Mouse (Mus musculus): ENCODE results near the gene Tex46.

The Tex46 gene

GRCm38 (mm10) chr4:136610387-136610856, at the start of gene Tex46:
TSS of gene Tex46 (plus strand) at chr4:136610437.
- in situ Hi-C loops (cut with MboI; ENCODE audit: unreplicated experiment in 2 of 2): loop anchor here in 1 of 2 experiments (10.0 kb wide), 1 partner anchor 86 kb away; no protein-coding TSS in a partner anchor

DNA sequence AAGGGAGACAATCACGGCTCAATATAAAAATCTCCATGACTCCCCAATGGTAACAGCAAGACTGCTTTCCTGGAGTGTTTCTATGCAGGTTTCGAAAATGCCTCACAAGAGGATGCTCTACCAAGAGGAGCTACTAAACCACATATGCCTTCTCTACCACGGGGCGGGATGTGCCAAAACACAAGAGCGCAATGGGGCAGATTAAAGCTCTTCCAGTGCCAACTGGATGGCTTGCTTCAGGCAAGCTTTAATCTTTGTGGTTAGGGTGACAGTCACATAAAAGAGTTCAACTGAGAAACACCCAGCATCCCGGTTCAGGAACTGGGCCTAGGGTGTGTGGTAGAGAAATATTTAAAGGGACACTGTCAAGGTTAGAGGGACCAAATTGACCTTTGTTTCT, 47.5 kb upstream of the Tex46 start:
- in situ Hi-C loops (cut with MboI; ENCODE audit: unreplicated experiment in 2 of 2): no loop called here

GRCm38 (mm10) chr4:136568629-136569028, 41.6 kb upstream of the Tex46 start:
- in situ Hi-C loops (cut with MboI; ENCODE audit: unreplicated experiment in 2 of 2): no loop called here

DNA sequence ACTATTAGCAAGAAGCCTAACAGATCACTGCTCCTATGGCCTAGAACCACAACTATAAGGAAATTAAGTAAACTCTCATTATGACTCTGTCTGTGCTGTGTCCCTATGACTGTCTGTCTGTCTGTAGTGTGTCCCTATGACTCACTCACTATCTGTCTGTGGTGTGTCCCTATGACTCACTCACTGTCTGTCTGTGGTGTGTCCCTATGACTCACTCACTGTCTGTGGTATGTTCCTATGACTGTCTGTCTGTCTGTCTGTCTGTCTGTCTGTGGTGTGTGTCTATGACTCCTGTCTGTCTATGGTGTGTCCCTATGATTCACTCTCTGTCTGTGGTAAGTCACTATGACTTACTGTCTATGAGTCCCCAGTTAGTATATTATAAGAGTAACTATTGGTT, 40.2 kb upstream of the Tex46 start:
- in situ Hi-C loops (cut with MboI; ENCODE audit: unreplicated experiment in 2 of 2): no loop called here

- in situ Hi-C loops (cut with MboI; ENCODE audit: unreplicated experiment in 2 of 2): no loop called here
Observed at GRCm38 (mm10) chr4:136581885-136582284, 28.4 kb upstream of the Tex46 start.

DNA sequence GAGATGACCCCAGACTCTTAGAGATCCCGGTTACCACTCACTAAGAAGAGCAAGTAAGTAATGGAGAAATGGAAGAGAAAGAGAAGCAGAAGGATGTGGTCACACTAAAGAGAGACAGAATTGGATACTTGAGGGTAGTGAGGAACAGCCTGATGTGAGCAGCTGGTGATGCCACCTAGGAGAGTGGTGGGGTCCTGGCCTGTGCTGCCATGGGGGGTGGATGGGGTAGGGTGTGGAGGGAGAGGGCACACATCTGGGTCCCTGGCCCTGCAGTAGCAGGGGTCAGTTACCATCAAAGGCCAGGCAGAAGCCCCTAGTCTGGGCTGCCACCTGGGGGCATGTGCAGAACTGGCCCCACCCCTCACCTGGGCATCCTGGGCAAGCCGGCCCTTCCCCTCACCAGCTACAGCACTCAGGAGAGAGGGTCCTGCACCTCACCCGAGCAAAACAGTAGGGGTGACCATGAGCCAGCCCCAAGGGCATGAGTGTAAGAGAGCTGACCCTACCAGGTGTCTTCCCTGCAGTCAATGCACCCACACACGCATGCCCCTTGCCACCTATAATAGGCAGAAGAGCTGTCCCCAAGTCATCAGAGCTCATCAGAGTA, 22.9 kb upstream of the Tex46 start:
- in situ Hi-C loops (cut with MboI; ENCODE audit: unreplicated experiment in 2 of 2): no loop called here

DNA sequence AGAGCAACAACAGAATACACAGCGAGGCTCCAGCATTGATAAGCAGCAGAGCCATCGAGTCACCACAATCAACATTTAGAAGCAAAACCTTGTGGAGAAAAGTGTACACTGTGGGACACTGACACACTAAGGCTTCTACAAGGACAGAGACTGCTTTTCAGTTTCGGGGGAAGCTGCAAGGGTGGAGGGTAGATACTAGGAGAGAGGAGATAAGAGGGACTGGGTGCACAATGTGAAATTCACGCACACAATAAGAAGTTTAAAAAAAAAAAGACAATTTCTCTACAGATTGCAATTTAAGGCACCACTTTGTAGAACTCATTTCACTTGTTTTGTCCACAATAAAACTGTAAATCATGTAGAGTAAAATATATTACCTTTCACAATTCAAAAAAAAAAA, 22.2 kb upstream of the Tex46 start:
- in situ Hi-C loops (cut with MboI; ENCODE audit: unreplicated experiment in 2 of 2): no loop called here

DNA sequence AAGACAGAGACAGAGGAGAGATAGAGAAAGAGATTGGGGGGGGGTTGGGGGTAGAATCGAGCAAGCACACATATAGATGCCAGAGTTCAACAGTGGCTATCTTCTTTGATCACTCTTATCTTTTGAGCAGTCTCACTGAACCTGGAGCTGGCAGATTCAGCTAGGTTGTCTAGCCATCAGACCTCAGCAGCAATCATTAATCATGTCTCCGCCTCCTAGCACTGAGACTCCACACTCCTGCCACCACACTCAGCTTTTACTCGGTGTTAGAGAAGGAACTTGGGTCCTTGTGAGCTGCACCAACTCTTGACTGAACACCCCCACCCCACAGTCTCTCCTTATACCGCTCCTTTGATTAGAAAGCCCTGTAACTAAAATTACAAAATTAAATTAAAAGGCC, 18.1 kb upstream of the Tex46 start:
- in situ Hi-C loops (cut with MboI; ENCODE audit: unreplicated experiment in 2 of 2): loop anchor here in 1 of 2 experiments (10.0 kb wide), 1 partner anchor 47 kb away; no protein-coding TSS in a partner anchor

GRCm38 (mm10) chr4:136594006-136594405, 16.2 kb upstream of the Tex46 start:
- in situ Hi-C loops (cut with MboI; ENCODE audit: unreplicated experiment in 2 of 2): loop anchor here in 1 of 2 experiments (10.0 kb wide), 1 partner anchor 49 kb away; no protein-coding TSS in a partner anchor

DNA sequence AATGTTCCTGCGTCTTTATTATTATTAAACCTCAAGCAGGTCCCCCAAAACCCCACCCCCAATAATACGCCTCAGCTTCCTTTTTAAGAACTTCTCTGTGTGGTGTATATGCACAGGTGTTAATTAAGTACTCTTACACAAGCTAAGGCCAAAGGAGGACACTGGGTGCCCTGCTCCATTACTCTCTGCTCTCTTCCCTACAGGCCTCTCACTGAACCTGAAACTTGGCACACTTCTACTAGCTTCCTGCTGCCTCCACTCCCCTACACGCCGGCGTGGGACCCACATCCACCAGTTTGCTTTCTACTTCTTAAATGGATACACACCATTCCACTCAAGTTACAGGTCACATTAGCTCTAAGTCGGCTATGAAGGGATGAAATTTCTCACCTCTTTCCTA, 15.0 kb upstream of the Tex46 start:
- in situ Hi-C loops (cut with MboI; ENCODE audit: unreplicated experiment in 2 of 2): loop anchor here in 1 of 2 experiments (10.0 kb wide), 1 partner anchor 50 kb away; no protein-coding TSS in a partner anchor

- in situ Hi-C loops (cut with MboI; ENCODE audit: unreplicated experiment in 2 of 2): loop anchor here in 1 of 2 experiments (10.0 kb wide), 1 partner anchor 54 kb away; no protein-coding TSS in a partner anchor
Observed at GRCm38 (mm10) chr4:136598268-136598876, 11.9 kb upstream of the Tex46 start.

DNA sequence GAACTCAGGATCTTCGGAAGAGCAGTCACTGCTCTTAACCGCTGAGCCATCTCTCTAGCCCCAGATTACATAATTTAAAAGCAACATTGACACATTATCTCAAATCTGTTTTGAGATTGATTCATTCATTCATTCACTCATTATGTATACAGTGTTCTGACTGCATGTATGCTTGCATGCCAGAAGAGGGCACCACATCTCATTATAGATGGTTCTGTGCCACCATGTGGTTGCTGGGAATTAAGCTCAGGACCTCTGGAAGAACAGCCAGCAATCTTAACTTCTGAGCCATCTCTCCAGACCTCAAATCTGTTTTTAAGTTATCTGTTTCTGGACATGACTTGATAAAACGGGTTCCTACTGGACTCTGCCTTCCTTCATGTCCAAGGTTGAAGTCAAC, 10.4 kb upstream of the Tex46 start:
- in situ Hi-C loops (cut with MboI; ENCODE audit: unreplicated experiment in 2 of 2): loop anchor here in 1 of 2 experiments (10.0 kb wide), 1 partner anchor 55 kb away; no protein-coding TSS in a partner anchor

DNA sequence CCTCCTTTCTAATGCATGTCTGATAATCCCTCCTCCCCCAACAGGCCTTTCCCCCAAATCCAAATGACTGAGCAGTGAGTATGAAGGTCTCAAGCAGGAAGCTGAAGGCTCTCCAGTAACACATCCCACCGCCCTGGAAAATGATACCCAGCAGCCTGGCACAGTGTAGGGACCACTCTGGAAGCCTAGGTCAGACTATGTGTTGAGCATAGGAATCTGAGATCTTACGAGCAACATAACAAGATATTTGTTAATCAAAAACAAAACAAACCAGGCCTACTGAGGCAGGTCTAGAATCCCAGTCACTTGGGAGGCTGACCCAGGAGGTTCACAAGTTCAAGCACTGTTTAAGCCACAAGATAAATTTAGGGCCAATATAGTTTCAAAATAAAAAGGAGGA, 9.7 kb upstream of the Tex46 start:
- in situ Hi-C loops (cut with MboI; ENCODE audit: unreplicated experiment in 2 of 2): no loop called here

DNA sequence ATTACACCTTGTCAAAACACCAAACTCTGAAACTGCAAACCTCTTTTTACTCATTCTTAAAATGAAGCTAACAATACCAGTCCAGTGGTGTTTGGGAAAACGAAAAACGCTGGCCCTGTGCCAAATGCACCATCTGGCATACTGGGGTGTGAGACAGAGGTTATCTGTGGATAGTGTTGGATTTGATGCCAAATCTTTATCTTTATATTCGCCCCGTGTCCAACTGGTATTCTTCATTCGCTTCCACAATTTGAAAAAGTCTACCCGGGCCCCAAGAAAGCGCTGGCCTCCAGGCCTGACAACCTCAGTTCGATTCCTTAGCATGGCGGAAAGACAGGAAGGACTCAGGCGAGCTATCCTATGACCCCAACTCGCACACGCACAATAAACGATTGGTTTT, 8.8 kb upstream of the Tex46 start:
- in situ Hi-C loops (cut with MboI; ENCODE audit: unreplicated experiment in 2 of 2): no loop called here

GRCm38 (mm10) chr4:136602018-136602554, 8.2 kb upstream of the Tex46 start:
- in situ Hi-C loops (cut with MboI; ENCODE audit: unreplicated experiment in 2 of 2): no loop called here

- in situ Hi-C loops (cut with MboI; ENCODE audit: unreplicated experiment in 2 of 2): no loop called here
Observed at GRCm38 (mm10) chr4:136602568-136602967, 7.7 kb upstream of the Tex46 start, which contains the start of gene Kdm1a. TSS of gene Kdm1a (minus strand) at chr4:136602723.

- in situ Hi-C loops (cut with MboI; ENCODE audit: unreplicated experiment in 2 of 2): no loop called here
Observed at GRCm38 (mm10) chr4:136605756-136606485, 4.3 kb upstream of the Tex46 start.

GRCm38 (mm10) chr4:136613657-136614056, 3.4 kb downstream of the Tex46 start:
- in situ Hi-C loops (cut with MboI; ENCODE audit: unreplicated experiment in 2 of 2): loop anchor here in 1 of 2 experiments (10.0 kb wide), 1 partner anchor 89 kb away; no protein-coding TSS in a partner anchor

DNA sequence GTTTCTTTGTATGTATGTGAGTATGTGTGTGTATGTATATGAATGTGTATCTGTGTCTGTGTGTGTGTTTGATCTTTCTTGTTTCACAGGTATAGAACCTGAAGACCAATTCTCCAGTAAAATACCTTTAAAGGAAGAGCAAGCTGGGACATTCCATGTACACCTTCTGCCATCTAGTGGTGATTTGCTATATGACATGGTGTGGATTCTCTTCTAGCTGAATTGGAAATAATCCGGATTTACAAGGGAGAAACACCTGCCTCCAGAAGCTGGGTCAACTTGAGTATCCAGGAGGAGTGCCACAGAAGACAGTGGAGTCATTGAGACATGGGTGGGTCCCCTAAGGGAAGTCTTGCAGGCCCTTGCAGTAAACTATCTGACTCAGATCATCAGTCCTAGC, 11.1 kb downstream of the Tex46 start:
- in situ Hi-C loops (cut with MboI; ENCODE audit: unreplicated experiment in 2 of 2): loop anchor here (5.0 to 10.0 kb wide), 8 partner anchors 94 to 417 kb away; partner anchors contain the start of genes Asap3 (in 1 of the 2) and Tcea3 (in 1 of the 2)

DNA sequence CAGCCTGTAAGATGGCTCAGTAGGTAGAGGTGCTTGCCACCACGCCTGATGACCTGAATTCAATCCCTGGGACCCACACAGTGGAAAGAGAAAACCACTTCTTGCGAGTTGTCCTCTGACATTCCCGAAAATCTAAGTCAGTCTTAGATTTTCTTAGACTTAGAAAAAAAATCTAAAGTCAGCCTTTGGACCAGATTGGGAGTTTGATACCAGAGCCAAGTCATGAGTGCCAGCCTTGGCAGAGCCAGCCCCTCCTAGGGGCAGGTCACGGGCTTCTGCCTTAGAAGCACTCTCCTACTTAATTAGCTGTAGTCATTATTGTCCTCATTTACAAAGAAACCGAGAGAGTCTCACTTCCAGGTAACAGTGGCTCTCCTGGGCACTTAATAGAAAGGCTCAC, 11.7 kb downstream of the Tex46 start:
- in situ Hi-C loops (cut with MboI; ENCODE audit: unreplicated experiment in 2 of 2): loop anchor here (5.0 to 10.0 kb wide), 8 partner anchors 95 to 417 kb away; partner anchors contain the start of genes Asap3 (in 1 of the 2) and Tcea3 (in 1 of the 2)
